Mouse (Mus musculus) embryo, embryonic 11.5 days (tissue): ENCODE results near the gene Rab37.
A peak's percentile ranks its signal among the peaks of the same experiment; 100 is the strongest.

Source experiments
- DNase-seq: peaks from one replicate; pipeline ENCODE4 v3.0.0-alpha.2; 2012; ENCODE audit warnings: low read depth, low spot score

Rab37 gene

DNA sequence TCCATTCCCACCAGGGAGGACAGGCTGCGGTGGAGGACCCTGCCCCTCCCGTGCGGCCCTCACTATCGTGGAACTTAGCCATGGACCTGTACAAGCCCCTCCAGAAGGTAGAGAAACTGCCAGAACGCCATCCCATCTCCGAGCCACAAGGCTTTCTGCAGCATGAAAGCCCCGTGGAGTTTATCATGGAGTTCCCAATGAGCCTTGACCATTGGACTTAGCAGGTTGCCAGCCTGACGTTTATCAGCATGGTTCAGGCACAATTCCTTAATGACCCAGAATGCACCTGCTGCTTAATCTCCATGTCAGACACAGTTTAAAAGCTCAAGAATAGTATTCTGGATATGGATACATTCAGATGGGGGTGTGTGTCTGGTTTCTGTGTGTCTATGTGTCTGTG is 6.2 kb upstream of the Rab37 start:
- no peak for DNase-seq

GRCm38 (mm10) chr11:115086213-115086612 is 5.0 kb upstream of the Rab37 start:
- DNase-seq: no peak

DNA sequence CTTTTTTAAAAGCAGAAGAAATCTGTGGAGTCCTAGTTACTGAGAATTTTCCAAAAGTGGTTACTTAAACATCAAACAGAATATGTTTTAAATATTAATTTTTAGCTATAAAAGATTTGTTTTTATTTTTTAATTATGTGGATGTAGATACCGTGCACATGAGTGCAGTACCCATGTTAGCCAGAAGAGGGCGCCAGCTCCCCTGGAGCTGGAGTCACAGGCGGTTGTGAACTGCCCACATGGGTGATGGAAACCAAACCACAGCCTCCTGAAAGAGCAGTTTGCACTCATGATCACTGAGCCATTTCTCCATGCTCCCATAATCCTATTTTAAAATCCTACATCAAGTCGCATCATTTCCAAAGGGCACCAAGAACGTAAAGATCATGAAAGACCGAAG is 1.4 kb upstream of the Rab37 start:
- DNase-seq: no peak

- DNase-seq: no peak
These were observed 909 bp downstream of the Rab37 start for GRCm38 (mm10) chr11:115092140-115092539.

DNA sequence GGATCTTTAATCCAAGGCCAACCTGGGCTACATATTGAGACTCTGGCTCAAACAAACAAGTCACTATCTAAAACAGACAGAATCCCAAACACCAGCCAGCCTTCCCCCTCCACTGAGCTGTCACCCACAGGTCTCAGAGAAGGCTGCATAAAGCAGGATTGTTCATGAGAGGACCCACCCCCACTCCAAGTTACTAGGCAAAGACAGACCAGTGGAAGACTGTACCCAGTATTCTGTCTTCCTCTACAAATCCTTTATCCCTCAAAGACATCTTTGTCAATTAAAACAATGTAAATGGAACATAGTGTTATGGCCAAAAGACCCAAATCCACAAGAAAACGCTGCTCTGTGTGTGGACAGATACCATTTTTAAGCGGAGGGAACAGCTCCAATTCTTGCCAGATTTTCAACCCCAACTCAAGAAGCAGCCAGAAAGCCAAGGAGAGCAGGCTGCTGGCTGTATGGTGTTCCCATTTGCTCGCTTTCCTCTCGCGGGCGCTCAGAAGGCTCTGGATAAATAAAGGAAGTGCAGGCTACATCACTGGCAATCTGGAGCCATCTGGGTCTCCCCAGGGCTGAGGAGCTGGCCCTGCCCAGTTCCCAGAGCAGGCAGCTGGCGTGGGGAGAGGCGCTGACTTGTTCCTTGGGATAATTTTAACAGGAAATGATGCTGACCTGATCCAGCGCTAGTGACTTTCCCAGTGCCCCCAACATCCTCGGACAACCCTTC is 7.1 kb downstream of the Rab37 start:
- no peak for DNase-seq

DNA sequence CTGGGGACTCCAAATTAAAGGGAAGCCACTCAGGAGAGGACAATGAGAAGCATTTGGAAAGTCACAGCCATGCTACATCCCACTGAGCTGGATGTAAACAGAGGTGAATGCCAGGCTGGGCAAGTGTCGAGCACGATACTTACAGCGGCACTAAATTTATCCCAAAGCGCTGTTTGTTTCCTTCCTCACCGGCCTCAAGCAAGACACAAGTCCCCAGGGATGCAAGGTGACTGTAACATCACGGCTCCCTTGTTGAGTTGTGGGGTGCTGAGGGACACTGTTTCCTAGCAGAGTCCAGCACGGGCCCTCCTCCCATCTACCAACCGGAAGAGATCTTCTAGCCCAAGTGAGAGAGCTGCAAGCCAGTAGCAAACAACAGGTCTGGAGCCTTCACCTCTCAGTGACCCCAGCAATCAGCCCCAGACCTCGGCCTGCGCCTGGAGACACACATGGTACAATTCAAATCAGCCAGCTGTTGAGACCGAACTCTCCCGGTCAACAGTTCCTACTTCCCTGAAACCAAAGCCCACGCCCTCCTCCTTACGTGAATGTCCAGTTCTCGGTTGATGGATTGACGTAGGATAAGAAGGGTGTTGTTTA is 8.1 kb downstream of the Rab37 start:
- DNase-seq: no peak

DNA sequence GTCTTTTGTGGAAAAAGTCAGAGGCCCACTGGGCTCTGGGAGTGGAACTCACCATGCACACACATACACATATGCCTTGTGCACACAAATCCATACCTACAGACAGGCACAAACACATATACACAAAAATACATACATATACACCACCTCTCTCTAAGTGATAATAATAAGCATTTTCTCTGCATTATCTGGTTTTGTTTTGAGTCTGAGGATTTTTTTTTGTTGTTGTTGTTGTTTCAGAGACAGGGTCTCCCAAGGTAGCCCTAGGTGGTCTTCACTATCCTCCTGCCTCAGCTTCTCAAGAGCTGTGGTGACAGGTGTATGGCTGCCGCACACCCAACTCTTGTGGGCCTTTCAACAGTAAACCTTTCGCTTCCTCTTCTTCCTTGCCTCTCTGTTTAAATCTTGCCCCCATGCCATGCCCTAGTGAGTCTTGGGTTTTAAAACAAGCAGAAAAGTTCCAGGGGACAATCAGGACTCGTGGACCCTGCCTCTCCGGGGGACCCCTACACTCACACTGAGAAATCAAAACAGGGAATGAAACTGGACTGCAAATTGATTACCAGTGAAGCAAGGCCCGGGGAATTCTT is 8.9 kb downstream of the Rab37 start:
- DNase-seq: no peak

DNA sequence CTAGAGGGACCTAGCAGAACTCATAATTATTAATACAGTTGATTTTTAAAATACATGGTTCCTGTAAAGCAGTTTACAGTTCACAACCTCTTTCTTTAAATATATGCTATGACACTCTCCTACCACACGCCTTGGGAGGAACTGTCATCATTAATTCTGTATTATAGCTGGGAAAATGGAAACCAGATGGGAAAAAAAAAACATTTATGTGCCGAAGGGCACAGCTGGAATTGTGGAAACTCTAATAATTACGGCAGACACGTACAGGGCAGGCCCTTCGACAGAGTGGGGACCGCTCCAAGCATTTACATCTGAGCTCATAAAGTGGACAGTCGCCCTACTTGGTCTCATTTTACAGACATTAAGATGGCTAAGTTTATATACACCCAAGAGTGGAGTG is 9.5 kb downstream of the Rab37 start:
- peak; percentile 36 for DNase-seq

DNA sequence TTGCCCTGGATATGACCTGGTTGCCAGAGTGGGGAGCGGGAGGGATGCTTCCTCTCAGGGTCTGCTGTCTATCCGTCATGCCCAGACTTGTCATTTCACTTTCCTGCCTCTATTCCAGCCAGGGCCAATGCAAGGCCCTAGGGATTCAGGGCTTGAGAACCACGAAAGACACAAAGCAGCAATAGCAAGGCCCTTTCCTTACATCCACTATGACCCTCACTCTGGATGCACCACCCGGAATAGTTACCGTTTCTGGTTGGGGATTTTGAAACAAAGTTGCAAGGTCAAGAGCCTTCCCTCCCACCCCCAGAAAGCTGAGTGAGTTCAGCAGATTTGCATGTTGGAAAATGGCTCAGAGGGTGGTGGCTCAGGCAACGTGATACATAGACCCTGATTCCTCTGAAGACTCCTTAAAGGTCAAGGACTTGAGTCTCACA is 10.4 kb downstream of the Rab37 start:
- no peak for DNase-seq

GRCm38 (mm10) chr11:115102116-115102515 is 10.9 kb downstream of the Rab37 start:
- DNase-seq: no peak

GRCm38 (mm10) chr11:115103470-115104413 is 12.5 kb downstream of the Rab37 start:
- no peak for DNase-seq

DNA sequence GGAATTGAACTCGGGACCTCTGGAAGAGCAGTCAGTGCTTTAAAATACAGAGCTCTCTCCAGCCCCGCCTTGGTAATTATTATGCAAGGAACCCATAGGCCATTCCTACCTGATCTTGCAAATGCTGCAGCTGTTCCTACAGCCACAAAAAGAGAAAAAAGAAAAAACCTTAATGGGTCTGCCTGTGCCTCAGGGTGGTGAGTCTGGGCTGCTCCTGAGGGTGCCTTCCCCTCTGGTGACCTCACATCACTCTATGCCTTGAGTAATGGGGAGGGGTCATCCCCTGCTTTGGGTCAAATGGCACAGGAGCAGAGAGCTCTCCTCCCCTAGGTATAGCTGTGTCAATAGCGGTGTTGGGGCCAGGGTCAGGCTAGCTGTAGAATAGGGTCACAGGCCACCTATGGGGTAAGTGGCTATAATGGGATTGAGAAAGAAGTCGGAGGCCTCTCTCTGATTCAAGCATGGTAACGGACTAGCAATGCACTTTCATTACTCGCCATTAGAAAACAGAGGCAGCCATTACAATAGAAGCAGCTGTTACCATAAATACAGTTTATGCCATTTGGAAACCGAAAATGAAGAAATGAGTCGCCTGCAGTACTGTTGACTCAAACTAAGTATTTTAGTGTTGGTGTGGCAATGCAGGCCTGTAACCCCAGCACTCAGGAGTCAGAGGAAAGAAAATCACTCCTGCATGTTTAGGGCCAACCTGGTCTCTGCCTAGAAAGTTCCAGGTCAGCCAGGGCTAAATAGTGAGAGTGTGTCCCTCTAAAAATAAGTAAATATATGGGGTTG is 13.7 kb downstream of the Rab37 start:
- no peak for DNase-seq

GRCm38 (mm10) chr11:115106638-115107037 is 15.4 kb downstream of the Rab37 start:
- DNase-seq: no peak

- DNase-seq: no peak
These were observed 16.2 kb downstream of the Rab37 start for GRCm38 (mm10) chr11:115107403-115107916.

DNA sequence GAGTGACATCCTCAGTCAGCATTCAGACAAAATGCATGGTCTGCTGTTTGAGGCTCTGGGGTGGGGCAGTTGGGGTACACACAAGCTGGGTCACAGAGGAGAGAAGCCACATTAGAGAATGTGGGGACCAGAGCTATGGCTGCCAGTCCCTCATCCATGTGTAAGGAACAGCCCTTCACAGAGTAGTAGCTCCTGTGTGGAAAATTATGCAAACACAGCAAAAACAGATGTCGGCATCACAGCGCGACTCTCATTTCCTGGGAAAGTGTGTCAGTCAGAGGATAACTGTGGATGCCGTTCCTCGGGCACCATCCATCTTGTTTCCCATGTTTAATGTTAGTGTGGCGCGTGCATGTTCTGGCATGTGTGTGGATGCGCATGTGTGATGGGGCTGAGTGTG is 16.9 kb downstream of the Rab37 start:
- no peak for DNase-seq

DNA sequence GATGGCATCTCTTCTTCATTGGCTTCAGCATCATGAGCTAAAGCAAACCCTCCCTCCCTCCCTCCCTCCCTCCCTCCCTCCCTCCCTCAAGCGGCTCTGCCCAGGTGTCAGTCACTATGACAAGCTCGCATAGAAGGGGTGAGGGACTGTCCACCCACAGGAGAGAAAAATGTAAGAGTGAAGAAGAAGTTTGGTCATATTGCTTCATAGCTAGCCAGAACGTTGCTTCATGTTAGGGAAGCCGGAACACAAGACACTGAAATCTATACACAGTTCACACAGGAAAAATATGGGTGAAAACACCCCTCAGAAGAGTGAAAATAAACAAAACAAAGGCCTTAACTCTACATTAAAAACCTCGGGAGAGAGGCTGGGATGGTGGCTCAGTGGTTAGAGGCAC is 19.0 kb downstream of the Rab37 start:
- no peak for DNase-seq

DNA sequence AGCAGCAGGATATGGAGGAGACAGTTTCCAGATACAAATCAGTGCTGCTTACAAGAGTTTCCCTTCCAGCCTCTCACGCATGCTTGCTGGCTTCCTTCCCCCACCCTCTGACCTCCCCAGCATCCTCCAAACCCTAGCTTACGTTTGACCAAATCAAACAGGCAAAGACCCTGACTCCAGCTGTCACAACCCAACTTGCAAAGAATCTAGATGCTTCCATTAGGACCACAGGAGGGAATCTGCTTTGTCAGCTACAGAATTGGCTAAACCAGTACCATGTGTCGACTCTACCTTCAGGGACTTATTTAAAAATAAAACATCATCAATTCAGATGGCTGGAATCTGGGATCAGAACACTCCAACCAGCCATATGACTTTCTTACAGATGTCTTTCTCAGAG is 21.0 kb downstream of the Rab37 start:
- DNase-seq: no peak

DNA sequence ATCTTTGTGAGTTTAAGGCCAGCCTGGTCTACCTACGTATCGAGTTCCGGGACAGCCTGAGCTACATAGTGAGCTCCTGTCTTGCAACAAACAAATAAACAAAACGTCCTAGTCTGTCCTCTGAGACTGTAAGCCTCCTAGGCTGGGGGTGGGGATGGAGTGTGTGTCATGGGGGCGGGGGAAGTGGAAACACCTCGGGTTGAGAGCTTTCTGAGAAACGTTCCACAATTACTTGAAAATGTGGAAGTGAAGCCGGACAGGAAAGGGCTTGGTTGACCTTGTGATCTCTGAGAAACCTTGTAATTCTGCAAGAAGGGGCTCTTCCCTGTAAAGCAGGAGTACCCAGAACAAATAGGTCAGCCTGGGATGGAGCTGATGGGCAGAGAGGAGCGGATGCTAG is 28.2 kb downstream of the Rab37 start:
- DNase-seq: no peak

DNA sequence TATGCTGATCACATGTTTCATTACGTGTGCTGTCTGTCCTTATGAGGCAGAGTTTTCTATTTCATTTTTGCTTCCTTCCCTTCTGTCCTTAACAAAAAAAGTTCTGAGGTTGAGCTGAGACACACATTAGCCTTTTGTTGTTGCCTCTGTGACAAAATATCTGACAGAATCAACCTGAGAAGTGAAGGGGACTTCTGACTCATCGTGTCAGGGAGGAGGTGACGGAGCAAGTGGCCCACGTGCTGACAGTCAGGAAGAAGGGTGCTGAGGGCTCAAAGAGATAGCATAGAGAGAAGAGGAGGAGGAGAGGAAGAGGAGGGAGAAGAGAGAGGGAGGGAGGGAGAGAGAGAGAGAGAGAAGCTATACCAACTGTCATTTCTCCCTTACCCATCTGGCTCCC is 37.3 kb downstream of the Rab37 start:
- no peak for DNase-seq

DNA sequence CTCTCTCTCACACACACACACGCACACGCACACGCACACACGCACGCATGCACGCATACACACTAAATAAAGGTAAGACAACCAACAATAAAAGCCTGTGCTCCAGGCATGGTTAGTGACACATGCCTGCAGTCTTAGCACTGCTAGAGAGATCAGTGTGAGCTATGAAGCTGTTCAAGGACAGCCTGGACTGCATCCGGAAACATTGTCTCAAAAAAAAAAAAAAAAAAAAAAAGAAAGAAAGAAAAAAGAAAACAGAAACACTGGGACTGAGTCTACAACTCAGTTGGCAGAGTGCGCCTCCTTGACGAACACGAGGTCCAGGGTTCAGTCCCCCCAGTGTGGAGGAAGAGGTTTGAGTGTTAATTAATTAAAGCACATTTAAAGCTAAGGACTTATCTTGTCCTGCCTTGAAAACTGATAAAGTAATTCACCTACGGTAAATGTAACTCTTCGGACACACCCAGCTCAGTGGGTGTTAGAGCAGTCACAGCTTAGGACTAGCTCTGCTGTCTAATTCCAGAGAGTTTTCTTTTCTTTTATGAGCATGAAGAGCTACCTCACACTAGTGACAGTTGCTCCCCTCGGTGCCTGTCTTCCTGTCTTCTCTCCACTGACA is 38.4 kb downstream of the Rab37 start:
- DNase-seq: no peak
